ENCODE assay signal across 10 mouse cellular contexts in the genomic region with DNA sequence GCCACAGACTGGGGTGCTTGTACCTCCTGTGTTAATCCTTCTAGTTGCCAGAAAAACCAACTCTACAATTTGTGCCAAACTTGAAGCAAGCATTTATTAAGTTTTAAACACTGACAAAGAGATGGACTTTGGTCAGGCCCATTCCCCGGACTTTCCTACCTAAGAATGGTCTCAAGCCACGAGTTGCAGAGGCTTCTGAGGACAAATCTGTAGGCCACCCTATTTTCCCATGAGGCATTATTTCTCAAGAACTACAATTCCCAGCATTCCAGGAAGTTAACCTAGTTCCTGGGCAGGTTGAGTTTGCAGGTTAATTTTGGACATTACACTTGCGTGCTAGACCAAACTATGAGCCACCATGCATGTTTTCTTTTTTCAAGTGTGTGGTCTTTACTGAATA.
A peak's percentile ranks its signal among the peaks of the same experiment; 100 is the strongest.
DNase-seq lines count a peak whose midpoint lies in the region; ATAC-seq and TF ChIP-seq lines count a peak whose summit lies in the region.
"Had no signal": no experiment of that assay in that cellular context is flagged by ENCODE, and none has a peak within 500 bp of the region (broad histone marks: within the 10 kb centered on the region; RNA-seq: fewer than 3 reads in every experiment).

No protein-coding gene starts in this region.

- H3K4me1 ChIP-seq in heart, adult 2 months (ENCODE audit: control insufficient read depth, insufficient read depth, low read length), result peaks cover 9% of the 10 kb centered on the region
- H3K4me1 ChIP-seq in liver, postnatal 0 days (ENCODE audit: insufficient read depth), result peaks cover 18% of the 10 kb centered on the region
- H3K4me1 ChIP-seq in liver, embryonic 11.5 days (replicated peaks; ENCODE audit: control insufficient read depth, insufficient read depth, low read length), result peaks cover 6% of the 10 kb centered on the region; the same call in 1 of the 2 replicates
- H3K4me1 ChIP-seq in kidney, embryonic 16.5 days (ENCODE audit: insufficient read depth, low read length), result peaks cover 44% of the 10 kb centered on the region

- no peaks in the 10 kb centered on the region for H3K27me3 ChIP-seq in heart, adult 2 months (ENCODE audit: control insufficient read depth, insufficient read depth, low read length)
- no peaks in the 10 kb centered on the region for H3K27me3 ChIP-seq in liver, postnatal 0 days (ENCODE audit: insufficient read depth, low read length)
- H3K27me3 ChIP-seq in liver, embryonic 11.5 days (replicated peaks; ENCODE audit: control insufficient read depth, insufficient read depth, low read length), result no peaks in the 10 kb centered on the region
- no peaks in the 10 kb centered on the region for H3K27me3 ChIP-seq in kidney, embryonic 16.5 days (ENCODE audit: insufficient read depth, low read length)
- H3K27me3 ChIP-seq: liver, embryonic 15.5 days; midbrain, embryonic 12.5 days had no signal

- no peak overlapping the region for H3K4me3 ChIP-seq in heart, adult 2 months
- peak overlapping the region; percentile 32; the same call in 1 of the 2 replicates for H3K4me3 ChIP-seq in liver, postnatal 0 days (ENCODE audit: low read depth, low read length)
- no peak overlapping the region for H3K4me3 ChIP-seq in liver, embryonic 11.5 days (ENCODE audit: low read depth, low read length)
- no peak overlapping the region for H3K4me3 ChIP-seq in kidney, embryonic 16.5 days (ENCODE audit: low read length)
- H3K4me3 ChIP-seq: liver, embryonic 15.5 days; midbrain, embryonic 12.5 days had no signal

- H3K9ac ChIP-seq in heart, adult 2 months (ENCODE audit: low read depth, low read length), result no peak overlapping the region
- no peak overlapping the region for H3K9ac ChIP-seq in liver, postnatal 0 days (replicated peaks)
- no peak overlapping the region for H3K9ac ChIP-seq in liver, embryonic 11.5 days (ENCODE audit: low read depth, low read length)
- no peak overlapping the region for H3K9ac ChIP-seq in kidney, embryonic 16.5 days (replicated peaks; ENCODE audit: low read length)
- H3K9ac ChIP-seq: liver, embryonic 15.5 days had no signal

- TF ChIP-seq EP300 in heart, adult 2 months (IDR thresholded peaks at IDR 0.05; ENCODE audit: insufficient read depth, low read depth, low read length), result no peak
- TF ChIP-seq EP300 in liver, postnatal 0 days (IDR thresholded peaks at IDR 0.05; ENCODE audit: low read depth), result no peak

- 77% methylated on average over 3 of the region's 3 CpGs for WGBS in heart, adult 2 months
- WGBS in liver, postnatal 0 days (ENCODE audit: insufficient replicate concordance), result 61% methylated on average over 3 of the region's 3 CpGs
- WGBS in liver, embryonic 11.5 days, result 78% methylated on average over 3 of the region's 3 CpGs
- WGBS in kidney, embryonic 16.5 days, result 63% methylated on average over 3 of the region's 3 CpGs

- TF ChIP-seq CTCF in heart, adult 2 months (IDR thresholded peaks at IDR 0.05), result no peak
- TF ChIP-seq CTCF in liver, postnatal 0 days (IDR thresholded peaks at IDR 0.05; ENCODE audit: low read depth), result no peak

- peaks cover 4% of the 10 kb centered on the region; the same call in 1 of the 2 replicates for H3K79me2 ChIP-seq in heart, adult 2 months (replicated peaks; ENCODE audit: control insufficient read depth, insufficient read depth, low read length)

- intact Hi-C loops in heart, adult 2 months (cut with DNase I), result no loop called here
- intact Hi-C loops in heart, postnatal 25 days (cut with DNase I), result loop anchor here (2.0 kb wide), 1 partner anchor 20 kb away; no protein-coding TSS in a partner anchor
- intact Hi-C loops in left cerebral cortex, postnatal 10 days (cut with DNase I), result no loop called here

- H3K36me3 ChIP-seq in heart, adult 2 months (ENCODE audit: control insufficient read depth, insufficient read depth, low read length), result peaks cover 11% of the 10 kb centered on the region
- H3K36me3 ChIP-seq in liver, postnatal 0 days (replicated peaks; ENCODE audit: insufficient read depth, low read length), result no peaks in the 10 kb centered on the region
- no peaks in the 10 kb centered on the region for H3K36me3 ChIP-seq in liver, embryonic 11.5 days (ENCODE audit: control insufficient read depth, insufficient read depth, low read length)
- peaks cover 3% of the 10 kb centered on the region; the same call in 1 of the 2 replicates for H3K36me3 ChIP-seq in kidney, embryonic 16.5 days (ENCODE audit: insufficient read depth, low read length)
- H3K36me3 ChIP-seq: liver, embryonic 15.5 days; midbrain, embryonic 12.5 days had no signal

- peak overlapping the region; percentile 68 for H3K27ac ChIP-seq in heart, adult 2 months
- H3K27ac ChIP-seq in liver, postnatal 0 days (ENCODE audit: low read depth), result peak overlapping the region; percentile 67; the same call in 1 of the 2 replicates
- H3K27ac ChIP-seq in liver, embryonic 11.5 days (ENCODE audit: low read depth, low read length), result no peak overlapping the region
- H3K27ac ChIP-seq in kidney, embryonic 16.5 days (ENCODE audit: low read length), result peak overlapping the region; percentile 88
- H3K27ac ChIP-seq: midbrain, embryonic 12.5 days had no signal

- no peak for DNase-seq in heart, adult 2 months
- no peak for DNase-seq in heart, postnatal 25 days (ENCODE audit: low spot score)
- DNase-seq in liver, postnatal 0 days, result no peak
- DNase-seq in liver, embryonic 11.5 days (ENCODE audit: low spot score), result no peak
- DNase-seq in yolk sac, embryonic 10.5 days (ENCODE audit: low spot score), result peak; percentile 56
- DNase-seq in thymus, postnatal 14 days, result no peak
- DNase-seq in left cerebral cortex, postnatal 10 days (ENCODE audit: extremely low spot score in 1 of 2, low spot score in 2 of 2), result no peak

- peak overlapping the region; percentile 50; the same call in 1 of the 2 replicates for H3K4me2 ChIP-seq in liver, postnatal 0 days (ENCODE audit: low read depth, low read length)
- no peak overlapping the region for H3K4me2 ChIP-seq in liver, embryonic 11.5 days
- no peak overlapping the region for H3K4me2 ChIP-seq in kidney, embryonic 16.5 days (replicated peaks; ENCODE audit: low read depth, low read length)

- no peak; the same call in 1 of the 2 replicates for ATAC-seq in liver, postnatal 0 days
- no peak for ATAC-seq in liver, embryonic 11.5 days (replicated peaks; ENCODE audit: low FRiP score)
- no peak for ATAC-seq in kidney, embryonic 16.5 days (ENCODE audit: low FRiP score, low TSS enrichment)

- H3K9me3 ChIP-seq in liver, postnatal 0 days (ENCODE audit: low read length), result no peaks in the 10 kb centered on the region
- no peaks in the 10 kb centered on the region for H3K9me3 ChIP-seq in liver, embryonic 11.5 days (ENCODE audit: control insufficient read depth, low read length)
- no peaks in the 10 kb centered on the region for H3K9me3 ChIP-seq in kidney, embryonic 16.5 days (ENCODE audit: low read length)
- H3K9me3 ChIP-seq: liver, embryonic 15.5 days; midbrain, embryonic 12.5 days had no signal

- no peak for TF ChIP-seq POLR2A in heart, adult 2 months (IDR thresholded peaks at IDR 0.05; ENCODE audit: insufficient read depth, low read depth, low read length)
